Comparison of ENCODE assay signal across 22 mouse cellular contexts in the genomic region with DNA sequence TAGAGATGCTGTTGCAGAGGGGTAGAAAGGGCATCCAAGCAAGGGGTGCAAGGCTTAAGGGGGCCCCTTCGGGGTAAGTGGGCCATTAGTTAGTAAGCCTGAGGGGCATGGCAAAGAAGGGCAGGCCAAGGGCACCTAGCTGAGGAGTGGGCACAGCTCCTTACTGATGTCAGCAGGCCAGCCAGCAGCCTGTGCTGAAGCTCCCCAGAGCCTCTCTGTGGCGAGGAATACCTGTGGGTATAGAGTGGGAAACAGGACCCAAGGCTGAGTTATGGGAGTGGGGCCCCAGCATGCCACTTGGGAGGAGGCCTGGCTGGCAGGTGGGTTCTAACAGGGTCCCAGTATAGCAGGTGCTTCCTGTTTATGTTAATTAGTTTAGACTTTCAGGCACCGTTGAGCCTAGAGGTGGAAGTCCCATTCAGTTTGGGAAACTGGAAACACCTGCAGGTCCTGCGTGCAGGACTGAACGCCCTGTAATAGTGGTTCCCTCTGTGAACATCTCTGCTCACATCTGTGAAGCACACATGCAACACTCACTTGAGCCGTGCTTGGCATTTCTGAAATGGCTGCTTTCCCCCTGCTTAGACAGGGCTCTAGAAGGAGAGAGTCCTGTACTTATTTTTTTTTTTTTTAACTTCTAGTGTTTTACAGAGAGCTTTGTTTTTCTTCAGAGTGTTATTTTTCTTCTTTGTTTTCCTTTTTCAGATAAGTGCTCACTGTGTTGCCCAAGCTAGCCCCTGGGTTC. TPM values are rescaled to one million over a fixed set of nuclear protein-coding genes. Genes with fewer than 3 reads are reported as not detected.
DNase-seq lines count a peak whose midpoint lies in the region; ATAC-seq lines count a peak whose summit lies in the region.
"Had no signal": no experiment of that assay in that cellular context is flagged by ENCODE, and none has a peak within 500 bp of the region (broad histone marks: within the 10 kb centered on the region; RNA-seq: fewer than 3 reads in every experiment).

No protein-coding gene starts in this region.

- H3K36me3 ChIP-seq in heart, embryonic 16.5 days (ENCODE audit: control insufficient read depth, insufficient read depth), result no peaks in the 10 kb centered on the region
- no peaks in the 10 kb centered on the region for H3K36me3 ChIP-seq in liver, embryonic 16.5 days (ENCODE audit: control insufficient read depth, insufficient read depth)
- no peaks in the 10 kb centered on the region for H3K36me3 ChIP-seq in liver, embryonic 12.5 days

- ATAC-seq in heart, embryonic 16.5 days (replicated peaks; ENCODE audit: extremely low read depth, insufficient read depth, low FRiP score), result peak; percentile 81
- ATAC-seq in liver, embryonic 16.5 days (ENCODE audit: low read depth), result peak; percentile 27; the same call in 1 of the 2 replicates
- no peak for ATAC-seq in liver, embryonic 12.5 days
- 0 out of 2 replicates have a peak, but pooled peaks have one; percentile 21 for ATAC-seq in erythroblast, adult 5-6 weeks (replicated peaks; ENCODE audit: low FRiP score, poor library complexity, severe bottlenecking)
- ATAC-seq: forebrain, embryonic 16.5 days; hindbrain, embryonic 16.5 days; intestine, postnatal 0 days had no signal

- WGBS in heart, embryonic 16.5 days, result 68% methylated on average over 6 of the region's 6 CpGs
- WGBS in liver, embryonic 16.5 days (ENCODE audit: insufficient replicate concordance), result 35% methylated on average over 6 of the region's 6 CpGs
- 62% methylated on average over 6 of the region's 6 CpGs for WGBS in liver, embryonic 12.5 days (ENCODE audit: insufficient replicate concordance)

- H3K9ac ChIP-seq in heart, embryonic 16.5 days (ENCODE audit: low read length), result no peak overlapping the region
- no peak overlapping the region for H3K9ac ChIP-seq in liver, embryonic 16.5 days (ENCODE audit: low read depth, low read length)
- no peak overlapping the region for H3K9ac ChIP-seq in liver, embryonic 12.5 days

- no peaks in the 10 kb centered on the region for H3K27me3 ChIP-seq in heart, embryonic 16.5 days (ENCODE audit: control insufficient read depth, insufficient read depth, low read length)
- no peaks in the 10 kb centered on the region for H3K27me3 ChIP-seq in liver, embryonic 16.5 days (ENCODE audit: control insufficient read depth, insufficient read depth, low read depth, low read length)
- H3K27me3 ChIP-seq in liver, embryonic 12.5 days (replicated peaks), result no peaks in the 10 kb centered on the region

- no peak overlapping the region for H3K4me3 ChIP-seq in heart, embryonic 16.5 days (ENCODE audit: low read length)
- H3K4me3 ChIP-seq in liver, embryonic 16.5 days (ENCODE audit: low read depth, low read length), result no peak overlapping the region
- no peak overlapping the region for H3K4me3 ChIP-seq in liver, embryonic 12.5 days
- H3K4me3 ChIP-seq: myocyte had no signal

- H3K4me2 ChIP-seq in heart, embryonic 16.5 days (ENCODE audit: low read depth, low read length), result no peak overlapping the region
- no peak overlapping the region for H3K4me2 ChIP-seq in liver, embryonic 16.5 days (ENCODE audit: low read depth, low read length)
- H3K4me2 ChIP-seq in liver, embryonic 12.5 days, result no peak overlapping the region

- H3K27ac ChIP-seq in heart, embryonic 16.5 days (ENCODE audit: low read length), result peak overlapping the region; percentile 50
- H3K27ac ChIP-seq in liver, embryonic 16.5 days (ENCODE audit: low read length), result no peak overlapping the region
- no peak overlapping the region for H3K27ac ChIP-seq in liver, embryonic 12.5 days

- no peaks in the 10 kb centered on the region; the same call in 1 of the 2 replicates for H3K9me3 ChIP-seq in heart, embryonic 16.5 days (replicated peaks; ENCODE audit: control insufficient read depth, low read length)
- no peaks in the 10 kb centered on the region for H3K9me3 ChIP-seq in liver, embryonic 16.5 days (replicated peaks; ENCODE audit: control insufficient read depth, low read length)
- H3K9me3 ChIP-seq in liver, embryonic 12.5 days (replicated peaks), result no peaks in the 10 kb centered on the region

- DNase-seq in heart, postnatal 4 days, result no peak
- DNase-seq in thymus, postnatal 10 days (ENCODE audit: low spot score in 2 of 2), result peak; percentile 59 to 72
- DNase-seq in natural killer cell, adult 2 months (ENCODE audit: low spot score in 2 of 2), result no peak
- no peak for DNase-seq in lung, adult 18-20 months
- DNase-seq: adrenal gland, postnatal 10 days; cerebellum, adult 11-12 months; cerebellum, postnatal 36 days; gastrocnemius, postnatal 10 days; heart, adult 18-20 months; heart, postnatal 14 days; layer of hippocampus, postnatal 36 days; lung, adult 2 months; midbrain, embryonic 14.5 days; retina, postnatal 1 day had no signal

- no peaks in the 10 kb centered on the region; the same call in 1 of the 2 replicates for H3K4me1 ChIP-seq in heart, embryonic 16.5 days (ENCODE audit: control insufficient read depth, insufficient read depth, low read length)
- no peaks in the 10 kb centered on the region; the same call in 1 of the 2 replicates for H3K4me1 ChIP-seq in liver, embryonic 16.5 days (ENCODE audit: control insufficient read depth, low read depth, low read length)
- H3K4me1 ChIP-seq in liver, embryonic 12.5 days, result peaks cover 14% of the 10 kb centered on the region

RNA-seq across cellular contexts. Expression of a gene that starts 34.3 kb away (rescaled TPM):
- 8.5 and 10.0 TPM in 2 replicates for polyA plus RNA-seq in heart, embryonic 16.5 days (2015; fragmentation: Nextera tagmentation; extraction: Ambion mirVana)
- 1 to 10 TPM; 1.3 to 1.4 TPM for total RNA-seq in heart, postnatal 4 days (2021)
- 5.3 and 6.3 TPM in 2 replicates for polyA plus RNA-seq in liver, embryonic 16.5 days (2015; fragmentation: Nextera tagmentation; extraction: Ambion mirVana)
- polyA plus RNA-seq in liver, embryonic 12.5 days (2016; fragmentation: Nextera tagmentation; extraction: Ambion mirVana), result 8.2 and 8.5 TPM in 2 replicates
- not detected in 2 replicates for total RNA-seq in erythroblast, adult 5-6 weeks (2015; ENCODE audit: low replicate concordance)
- total RNA-seq in erythroblast, adult 5-6 weeks (2017; ENCODE audit: low replicate concordance), result 0.68 and 2.9 TPM in 2 replicates

RNA-seq across cellular contexts. Expression of a gene that starts 37.4 kb away (rescaled TPM):
- polyA plus RNA-seq in heart, embryonic 16.5 days (2015; fragmentation: Nextera tagmentation; extraction: Ambion mirVana), result 1.7 and 2.2 TPM in 2 replicates
- 1 to 10 TPM; 7.2 to 8.5 TPM for total RNA-seq in heart, postnatal 4 days (2021)
- 1.3 and 1.4 TPM in 2 replicates for polyA plus RNA-seq in liver, embryonic 16.5 days (2015; fragmentation: Nextera tagmentation; extraction: Ambion mirVana)
- 2.7 and 3.1 TPM in 2 replicates for polyA plus RNA-seq in liver, embryonic 12.5 days (2016; fragmentation: Nextera tagmentation; extraction: Ambion mirVana)
- total RNA-seq in erythroblast, adult 5-6 weeks (2015; ENCODE audit: low replicate concordance), result not detected in 2 replicates
- 0.28 TPM in 1 of 2 replicates, not detected in the other for total RNA-seq in erythroblast, adult 5-6 weeks (2017; ENCODE audit: low replicate concordance)

Comparison
In these comparisons a context has a peak if more than half of its experiments do, and no peak if none do; other contexts are left out.
1. DNase-seq: peak in thymus, postnatal 10 days (2 of 2); none in heart, postnatal 4 days (single experiment), natural killer cell, adult 2 months (0 of 2) and lung, adult 18-20 months (0 of 2).